Mouse (Mus musculus) induced T-regulatory cell, adult 2 months (primary cell): Measurements from ENCODE around the gene Trib2.

ENCODE experiments used
- DNase-seq: peaks from one replicate; pipeline ENCODE4 v3.0.0-alpha.2; 2012; ENCODE audit warnings: low read depth

Trib2 gene

DNA sequence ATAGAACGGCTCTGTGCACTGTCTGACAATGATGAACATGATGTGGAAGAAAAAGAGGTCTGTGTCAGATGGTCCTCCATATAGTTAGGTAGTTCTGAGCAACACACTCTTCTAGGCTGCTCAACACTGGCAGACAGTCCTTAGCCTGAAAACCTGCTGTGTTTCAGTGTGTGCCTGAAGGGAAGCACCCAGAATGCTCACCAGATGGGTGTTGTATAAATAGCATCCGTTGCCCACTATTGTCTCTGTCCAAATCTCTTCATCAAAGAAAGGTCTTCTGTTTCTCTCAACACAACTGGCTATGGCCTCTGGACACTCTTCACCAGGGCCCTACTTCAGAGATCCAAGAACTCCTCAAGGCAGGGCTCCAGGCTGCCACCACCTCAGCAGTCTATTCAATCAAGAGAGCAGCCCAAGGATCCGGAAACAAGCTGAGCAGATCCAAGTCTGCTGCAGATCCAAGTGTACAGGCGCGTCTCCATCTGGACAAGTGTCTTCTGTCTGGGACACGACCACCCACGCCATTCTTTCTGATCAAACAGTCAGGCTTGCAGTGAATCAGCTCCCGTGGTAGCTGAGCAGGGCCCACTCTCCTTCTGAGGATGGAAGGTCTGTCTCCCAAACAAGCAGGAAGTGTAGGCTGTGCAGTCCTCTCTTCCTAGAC is 55.1 kb downstream of the Trib2 start:
- no peak for DNase-seq

DNA sequence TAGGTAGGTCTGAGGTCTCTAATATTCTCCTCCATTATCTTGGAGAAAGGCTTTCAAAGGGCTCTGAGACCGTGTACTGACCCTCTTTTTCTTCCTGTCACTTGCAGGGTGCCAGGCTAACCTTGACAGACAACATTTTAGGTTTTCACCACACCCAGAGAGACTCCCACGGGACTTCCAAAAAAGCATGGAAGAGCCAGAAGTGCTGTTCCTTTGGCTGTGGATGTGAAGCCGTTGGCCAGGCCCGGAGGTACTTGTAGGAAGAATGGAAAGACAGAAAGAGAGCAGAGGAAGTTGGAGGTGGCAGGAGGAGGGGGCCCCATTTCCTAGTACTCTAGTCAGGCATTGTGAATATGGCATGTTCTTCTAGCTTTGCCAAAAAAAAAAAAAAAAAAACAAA is 56.0 kb downstream of the Trib2 start:
- DNase-seq: no peak

DNA sequence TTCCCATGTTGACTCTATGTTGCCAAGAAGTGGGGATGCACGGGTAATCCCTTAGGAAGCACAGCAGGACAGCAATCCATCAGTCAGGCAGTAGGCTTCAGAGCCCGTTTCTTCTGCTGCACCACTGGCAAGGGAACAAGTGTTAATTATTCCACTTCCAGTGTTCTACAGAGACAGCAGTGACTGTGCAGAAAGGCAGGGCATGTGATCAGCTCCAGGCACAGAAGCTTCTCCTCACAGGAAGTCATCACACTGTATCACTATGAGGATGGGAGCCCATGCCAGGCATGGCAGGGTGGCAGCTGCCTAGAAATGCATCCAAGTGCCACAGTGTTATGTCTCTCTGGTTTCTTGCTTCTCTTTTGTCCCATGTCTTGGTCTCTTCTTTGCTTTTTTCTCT is 57.9 kb downstream of the Trib2 start:
- DNase-seq: no peak

DNA sequence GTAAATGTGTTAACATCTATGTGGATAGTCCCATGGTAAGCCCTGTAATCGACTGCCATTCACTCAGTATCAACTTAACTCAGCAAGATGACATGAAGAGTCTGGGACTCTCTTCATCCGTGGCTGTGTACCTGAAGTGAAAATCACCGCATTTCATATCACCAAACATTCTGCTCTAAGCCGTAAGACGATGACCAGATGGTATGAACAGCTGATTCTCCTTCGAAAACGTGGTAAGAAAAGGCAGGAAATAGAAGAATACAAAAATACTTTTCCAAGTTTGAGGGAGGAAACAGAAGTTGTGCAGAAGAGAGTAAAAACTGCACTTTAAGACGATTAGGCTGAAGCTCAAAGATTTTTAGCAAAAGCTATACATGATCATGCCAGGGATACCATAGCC is 59.4 kb downstream of the Trib2 start:
- no peak for DNase-seq

DNA sequence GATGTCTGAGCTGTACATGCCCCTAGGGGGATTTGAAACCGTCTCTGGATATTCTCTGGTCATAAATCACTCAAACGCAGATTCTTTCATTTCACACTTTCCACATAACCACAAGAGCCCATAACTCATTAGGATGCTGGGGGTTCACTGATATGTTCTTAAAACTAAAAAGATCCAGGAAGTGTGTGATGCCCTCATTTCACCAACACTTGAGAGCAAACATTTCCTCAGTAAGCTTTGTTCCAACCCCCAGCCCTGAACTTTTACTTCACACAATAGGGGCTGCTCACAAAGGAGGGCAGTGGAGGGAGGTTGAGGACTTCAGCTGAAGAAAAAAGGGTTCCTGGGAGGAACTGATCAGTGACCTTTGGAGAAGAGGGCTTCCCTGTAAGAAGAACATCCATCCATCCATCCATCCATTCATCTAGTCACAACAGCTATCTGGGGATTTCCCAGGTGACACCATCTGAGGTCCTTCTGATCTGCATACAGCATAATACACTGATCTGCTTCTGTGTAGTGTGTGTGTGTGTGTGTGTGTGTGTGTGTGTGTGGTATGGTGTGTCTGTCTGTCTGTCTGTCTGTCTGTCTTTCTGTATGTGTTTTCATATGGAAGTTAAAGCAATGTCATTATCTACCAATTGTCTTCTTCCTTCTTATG is 61.6 kb downstream of the Trib2 start:
- DNase-seq: peak; percentile 34

DNA sequence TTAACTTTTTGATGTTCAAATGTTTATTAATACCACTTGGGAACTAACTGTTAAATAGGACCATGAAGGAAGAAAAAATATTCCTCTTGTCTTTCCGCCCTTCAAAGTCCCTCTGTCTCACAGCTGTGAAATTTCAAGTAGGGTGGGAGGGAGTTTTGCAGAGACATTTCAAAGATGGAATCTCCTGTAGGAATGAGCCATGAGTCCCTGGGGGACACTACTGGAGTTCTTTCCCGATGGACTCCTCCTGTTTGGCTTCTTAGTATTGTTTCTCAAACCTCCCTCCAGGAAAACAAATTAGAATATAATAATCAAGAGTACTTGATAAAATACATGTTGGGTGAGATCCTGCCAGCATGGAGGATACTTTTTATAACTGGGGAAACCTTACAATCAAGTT is 62.1 kb downstream of the Trib2 start:
- DNase-seq: no peak

DNA sequence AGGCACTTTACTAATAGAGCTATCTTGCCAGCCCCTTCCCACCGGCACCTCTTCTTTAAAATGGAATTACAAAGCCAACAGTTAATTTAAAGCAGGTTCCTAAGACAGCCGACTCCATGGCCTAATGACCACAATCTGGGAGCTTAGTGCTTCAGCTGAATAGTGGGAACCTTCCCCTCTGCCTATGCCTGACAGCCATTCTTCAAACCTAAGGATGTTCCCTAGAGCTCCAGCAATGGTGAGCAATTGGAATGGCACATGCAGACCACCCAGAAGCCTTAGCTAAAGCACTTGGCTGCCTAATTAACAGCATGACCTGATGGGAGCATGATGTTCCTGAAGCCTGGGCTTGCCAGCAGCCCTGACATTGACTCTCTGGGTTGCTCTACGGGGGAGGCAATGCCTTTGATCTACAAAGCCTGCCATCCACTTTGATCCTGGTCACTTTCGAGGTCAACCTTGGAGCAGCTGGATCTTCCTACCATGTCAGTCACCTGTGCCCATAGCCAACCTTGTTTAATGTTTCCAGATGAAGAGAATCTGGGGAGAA is 67.0 kb downstream of the Trib2 start:
- no peak for DNase-seq

DNA sequence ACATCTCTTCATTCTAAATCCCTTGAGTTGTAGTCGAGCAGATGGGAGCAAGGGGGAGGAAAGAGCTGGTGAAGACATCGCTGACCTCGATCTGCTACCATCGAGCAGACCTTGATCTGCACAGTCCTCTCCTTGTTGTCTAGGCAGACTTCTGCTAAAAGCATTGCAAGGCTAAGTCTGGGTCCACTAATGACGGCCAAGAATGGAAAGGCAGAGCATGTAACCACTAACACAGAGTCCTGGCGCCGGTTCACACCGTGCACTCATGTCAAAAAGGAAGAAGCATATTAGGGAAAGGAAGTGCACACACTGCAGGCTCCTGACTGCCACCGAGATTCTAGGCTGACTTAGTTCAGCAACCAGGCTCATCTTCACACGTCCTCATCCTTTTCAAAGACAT is 71.0 kb downstream of the Trib2 start:
- DNase-seq: no peak
